Mouse (Mus musculus): ENCODE results near the gene Psma4. TPM values are rescaled to one million over a fixed set of nuclear protein-coding genes. Genes with fewer than 3 reads are reported as not detected.
A peak's percentile ranks its signal among the peaks of the same experiment; 100 is the strongest.
"Not testable (repeated sequence)": the region's sequence is repeated elsewhere in the genome, so short reads cannot be mapped to it uniquely, and the experiment has no call there.

Gene Psma4
- polyA plus RNA-seq, 1 experiment from 2014 or later, result 291 TPM

DNA sequence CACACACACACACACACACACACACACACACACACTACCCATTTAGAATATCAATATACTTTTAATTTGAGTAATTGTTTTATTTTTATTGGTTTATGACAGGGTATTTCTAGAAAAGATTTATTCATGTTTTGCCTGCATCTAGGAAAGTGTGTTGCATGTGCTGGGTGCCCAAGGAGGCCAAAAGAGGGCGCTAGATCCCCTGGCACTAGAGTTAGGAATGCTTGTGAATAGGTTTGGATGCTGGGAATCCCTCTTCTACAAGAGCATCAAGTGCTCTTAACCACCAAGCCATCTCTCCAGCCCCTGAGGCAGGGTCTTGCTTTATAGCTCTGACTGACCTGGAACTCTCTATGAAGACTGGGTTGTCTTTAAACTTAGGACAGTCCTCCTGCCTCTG lies 18.8 kb upstream of the Psma4 start:
- ATAC-seq, result no peak
- Histone ChIP-seq H3K36me3 (ENCODE audit: control insufficient read depth, insufficient read depth) (no peaks in the 10 kb centered on the region), H3K9me3 (ENCODE audit: control insufficient read depth, low read length) (no peaks in the 10 kb centered on the region), H3K4me1 (replicated peaks; ENCODE audit: control insufficient read depth, insufficient read depth, low read length) (no peaks in the 10 kb centered on the region), H3K27ac (ENCODE audit: low read length) (no peak overlapping the region), H3K4me2 (ENCODE audit: low read length) (no peak overlapping the region), H3K9ac (replicated peaks; ENCODE audit: low read depth, low read length) (no peak overlapping the region), H3K27me3 (replicated peaks; ENCODE audit: control insufficient read depth, insufficient read depth, low read length) (no peaks in the 10 kb centered on the region), H3K4me3 (replicated peaks; ENCODE audit: low read length) (no peak overlapping the region)
- 0% methylated on average over 1 of the region's 1 CpGs for WGBS

- Histone ChIP-seq H3K4me1 (replicated peaks; ENCODE audit: control insufficient read depth, insufficient read depth, low read length) (no peaks in the 10 kb centered on the region), H3K4me3 (replicated peaks; ENCODE audit: low read length) (no peak overlapping the region), H3K27ac (ENCODE audit: low read length) (no peak overlapping the region), H3K4me2 (ENCODE audit: low read length) (no peak overlapping the region), H3K27me3 (replicated peaks; ENCODE audit: control insufficient read depth, insufficient read depth, low read length) (no peaks in the 10 kb centered on the region), H3K9me3 (ENCODE audit: control insufficient read depth, low read length) (no peaks in the 10 kb centered on the region), H3K36me3 (ENCODE audit: control insufficient read depth, insufficient read depth) (no peaks in the 10 kb centered on the region), H3K9ac (replicated peaks; ENCODE audit: low read depth, low read length) (no peak overlapping the region)
- ATAC-seq, result no peak
- WGBS, result 73% methylated on average over 2 of the region's 2 CpGs
These were observed 18.2 kb upstream of the Psma4 start for GRCm38 (mm10) chr9:54932379-54932778.

DNA sequence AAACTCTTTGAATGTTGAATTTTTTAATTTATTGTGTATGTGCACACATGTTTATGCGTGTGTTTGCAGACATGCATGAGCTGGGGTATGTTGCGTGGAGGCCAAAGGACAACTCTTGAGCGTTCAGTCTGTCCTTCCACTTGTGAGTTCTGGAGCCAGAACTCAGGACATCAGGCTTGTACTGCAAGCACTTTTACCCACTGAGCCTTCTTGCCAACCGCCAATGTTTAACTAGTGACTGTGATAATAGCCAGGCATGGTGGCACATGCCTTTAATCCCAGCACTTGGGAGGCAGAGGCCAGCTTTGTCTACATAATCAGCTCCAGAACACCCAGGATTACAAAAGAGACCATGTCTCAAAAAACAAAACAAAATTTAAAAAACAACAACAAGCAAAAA lies 8.5 kb upstream of the Psma4 start:
- Histone ChIP-seq H3K9me3 (ENCODE audit: control insufficient read depth, low read length) (no peaks in the 10 kb centered on the region), H3K4me1 (replicated peaks; ENCODE audit: control insufficient read depth, insufficient read depth, low read length) (no peaks in the 10 kb centered on the region; the same call in 1 of the 2 replicates), H3K27ac (ENCODE audit: low read length) (no peak overlapping the region), H3K4me3 (replicated peaks; ENCODE audit: low read length) (no peak overlapping the region), H3K4me2 (ENCODE audit: low read length) (no peak overlapping the region), H3K36me3 (ENCODE audit: control insufficient read depth, insufficient read depth) (no peaks in the 10 kb centered on the region), H3K9ac (replicated peaks; ENCODE audit: low read depth, low read length) (no peak overlapping the region), H3K27me3 (replicated peaks; ENCODE audit: control insufficient read depth, insufficient read depth, low read length) (no peaks in the 10 kb centered on the region)
- WGBS, result 93% methylated on average over 4 of the region's 4 CpGs
- no peak for ATAC-seq

DNA sequence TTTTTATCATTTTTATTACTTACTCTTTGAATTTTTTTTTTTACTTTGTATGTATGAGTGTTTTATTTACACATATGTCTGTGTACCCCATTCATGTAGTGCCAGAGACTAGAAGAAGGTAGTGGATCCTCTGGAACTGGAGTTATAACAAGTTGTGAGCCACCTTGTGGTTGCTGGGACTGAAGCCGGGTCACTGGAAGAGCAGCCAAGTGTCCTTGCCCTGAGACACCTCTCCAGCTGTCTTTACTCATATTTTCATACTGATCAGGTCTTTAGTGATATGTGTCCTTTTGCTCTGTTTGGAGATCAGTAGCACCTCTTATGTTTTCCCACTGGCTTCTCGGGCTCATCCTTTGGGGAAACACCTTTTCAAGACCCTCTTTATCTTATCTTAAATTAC lies 6.1 kb upstream of the Psma4 start:
- H3K4me3 ChIP-seq (replicated peaks; ENCODE audit: low read length), result no peak overlapping the region
- no peak overlapping the region for H3K9ac ChIP-seq (replicated peaks; ENCODE audit: low read depth, low read length)
- ATAC-seq, result no peak
- H3K27ac ChIP-seq (ENCODE audit: low read length), result no peak overlapping the region
- H3K27me3 ChIP-seq (replicated peaks; ENCODE audit: control insufficient read depth, insufficient read depth, low read length), result no peaks in the 10 kb centered on the region
- H3K36me3 ChIP-seq (ENCODE audit: control insufficient read depth, insufficient read depth), result no peaks in the 10 kb centered on the region
- H3K9me3 ChIP-seq (ENCODE audit: control insufficient read depth, low read length), result no peaks in the 10 kb centered on the region
- H3K4me1 ChIP-seq (replicated peaks; ENCODE audit: control insufficient read depth, insufficient read depth, low read length), result no peaks in the 10 kb centered on the region; the same call in 1 of the 2 replicates
- 75% methylated on average over 2 of the region's 2 CpGs for WGBS
- H3K4me2 ChIP-seq (ENCODE audit: low read length), result no peak overlapping the region

GRCm38 (mm10) chr9:54946256-54946655 lies 4.3 kb upstream of the Psma4 start:
- Histone ChIP-seq H3K4me1 (replicated peaks; ENCODE audit: control insufficient read depth, insufficient read depth, low read length) (peaks cover 2% of the 10 kb centered on the region), H3K9ac (replicated peaks; ENCODE audit: low read depth, low read length) (no peak overlapping the region), H3K36me3 (ENCODE audit: control insufficient read depth, insufficient read depth) (no peaks in the 10 kb centered on the region), H3K4me2 (ENCODE audit: low read length) (peak overlapping the region; percentile 4; the same call in 1 of the 2 replicates), H3K27me3 (replicated peaks; ENCODE audit: control insufficient read depth, insufficient read depth, low read length) (no peaks in the 10 kb centered on the region), H3K9me3 (ENCODE audit: control insufficient read depth, low read length) (no peaks in the 10 kb centered on the region), H3K27ac (ENCODE audit: low read length) (no peak overlapping the region), H3K4me3 (replicated peaks; ENCODE audit: low read length) (no peak overlapping the region)
- no peak for ATAC-seq
- 58% methylated on average over 16 of the region's 16 CpGs for WGBS

DNA sequence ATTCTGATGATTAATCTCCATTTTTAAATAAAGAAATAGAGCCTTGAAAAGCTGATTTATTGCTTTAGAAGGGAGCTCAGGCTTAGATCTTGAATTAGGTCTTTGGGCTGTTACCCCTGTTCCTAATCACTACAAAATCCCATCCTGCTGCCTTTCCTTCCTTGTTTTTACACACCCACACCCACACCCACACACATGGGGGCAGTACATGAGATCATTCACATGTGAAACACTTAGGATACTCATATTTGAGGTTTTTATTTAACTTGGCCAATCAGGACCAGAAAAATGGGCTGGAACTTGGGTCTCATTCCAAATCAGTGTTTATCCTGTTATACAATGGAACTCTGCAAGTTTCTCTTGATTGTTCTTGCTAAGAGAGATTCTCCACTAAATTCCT lies 1.1 kb upstream of the Psma4 start:
- no peak for ATAC-seq
- Histone ChIP-seq H3K4me3 (replicated peaks; ENCODE audit: low read length) (no peak overlapping the region), H3K36me3 (ENCODE audit: control insufficient read depth, insufficient read depth) (peaks cover 5% of the 10 kb centered on the region), H3K27ac (ENCODE audit: low read length) (no peak overlapping the region), H3K27me3 (replicated peaks; ENCODE audit: control insufficient read depth, insufficient read depth, low read length) (no peaks in the 10 kb centered on the region), H3K9ac (replicated peaks; ENCODE audit: low read depth, low read length) (no peak overlapping the region), H3K9me3 (ENCODE audit: control insufficient read depth, low read length) (no peaks in the 10 kb centered on the region), H3K4me1 (replicated peaks; ENCODE audit: control insufficient read depth, insufficient read depth, low read length) (peaks cover 21% of the 10 kb centered on the region), H3K4me2 (ENCODE audit: low read length) (no peak overlapping the region)

- Histone ChIP-seq H3K27ac (ENCODE audit: low read length) (peak overlapping the region; percentile 92), H3K4me1 (replicated peaks; ENCODE audit: control insufficient read depth, insufficient read depth, low read length) (peaks cover 21% of the 10 kb centered on the region), H3K4me2 (ENCODE audit: low read length) (peak overlapping the region; percentile 60), H3K9ac (replicated peaks; ENCODE audit: low read depth, low read length) (peak overlapping the region; percentile 93), H3K4me3 (replicated peaks; ENCODE audit: low read length) (peak overlapping the region; percentile 96)
- ATAC-seq, result 0 out of 2 replicates have a peak, but pooled peaks have one; percentile 15
- not testable (repeated sequence) for H3K36me3 ChIP-seq (ENCODE audit: control insufficient read depth, insufficient read depth); H3K9me3 ChIP-seq (ENCODE audit: control insufficient read depth, low read length); H3K27me3 ChIP-seq (replicated peaks; ENCODE audit: control insufficient read depth, insufficient read depth, low read length)
- 44% methylated on average over 8 of the region's 8 CpGs for WGBS
These were observed 428 bp upstream of the Psma4 start for GRCm38 (mm10) chr9:54950162-54950561.

- ATAC-seq, result no peak
- no peaks in the 10 kb centered on the region for H3K4me1 ChIP-seq (replicated peaks; ENCODE audit: control insufficient read depth, insufficient read depth, low read length)
- H3K27me3 ChIP-seq (replicated peaks; ENCODE audit: control insufficient read depth, insufficient read depth, low read length), result no peaks in the 10 kb centered on the region
- H3K27ac ChIP-seq (ENCODE audit: low read length), result no peak overlapping the region
- peaks cover 21% of the 10 kb centered on the region for H3K36me3 ChIP-seq (ENCODE audit: control insufficient read depth, insufficient read depth)
- no peak overlapping the region for H3K4me2 ChIP-seq (ENCODE audit: low read length)
- H3K9me3 ChIP-seq (ENCODE audit: control insufficient read depth, low read length), result no peaks in the 10 kb centered on the region
- WGBS, result 93% methylated on average over 4 of the region's 4 CpGs
- no peak overlapping the region for H3K4me3 ChIP-seq (replicated peaks; ENCODE audit: low read length)
- no peak overlapping the region for H3K9ac ChIP-seq (replicated peaks; ENCODE audit: low read depth, low read length)
These were observed 10.5 kb downstream of the Psma4 start for GRCm38 (mm10) chr9:54961059-54961458.

DNA sequence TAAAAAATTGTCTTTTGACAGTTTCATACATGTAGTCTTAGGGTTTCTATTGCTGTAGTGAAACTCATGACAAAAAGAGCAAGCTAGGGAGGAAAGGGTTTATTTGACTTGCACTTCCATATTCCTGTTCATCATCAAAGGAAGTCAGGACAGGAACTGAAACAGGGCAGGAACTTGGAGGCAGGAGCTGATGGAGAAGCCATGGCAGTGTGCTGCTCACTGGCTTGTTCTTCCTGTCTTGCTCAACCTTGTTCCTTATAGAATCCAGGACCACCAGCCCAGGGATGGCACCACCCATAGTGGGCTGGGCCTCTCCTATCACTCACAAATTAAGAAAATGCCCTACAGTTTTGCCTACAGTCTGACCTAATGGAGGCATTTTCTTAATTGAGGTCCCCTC lies 13.1 kb downstream of the Psma4 start:
- no peak overlapping the region for H3K9ac ChIP-seq (replicated peaks; ENCODE audit: low read depth, low read length)
- peaks cover 6% of the 10 kb centered on the region for H3K36me3 ChIP-seq (ENCODE audit: control insufficient read depth, insufficient read depth)
- no peaks in the 10 kb centered on the region for H3K9me3 ChIP-seq (ENCODE audit: control insufficient read depth, low read length)
- no peak overlapping the region for H3K4me3 ChIP-seq (replicated peaks; ENCODE audit: low read length)
- ATAC-seq, result no peak
- no peaks in the 10 kb centered on the region for H3K4me1 ChIP-seq (replicated peaks; ENCODE audit: control insufficient read depth, insufficient read depth, low read length)
- H3K27ac ChIP-seq (ENCODE audit: low read length), result no peak overlapping the region
- H3K27me3 ChIP-seq (replicated peaks; ENCODE audit: control insufficient read depth, insufficient read depth, low read length), result no peaks in the 10 kb centered on the region
- no peak overlapping the region for H3K4me2 ChIP-seq (ENCODE audit: low read length)

DNA sequence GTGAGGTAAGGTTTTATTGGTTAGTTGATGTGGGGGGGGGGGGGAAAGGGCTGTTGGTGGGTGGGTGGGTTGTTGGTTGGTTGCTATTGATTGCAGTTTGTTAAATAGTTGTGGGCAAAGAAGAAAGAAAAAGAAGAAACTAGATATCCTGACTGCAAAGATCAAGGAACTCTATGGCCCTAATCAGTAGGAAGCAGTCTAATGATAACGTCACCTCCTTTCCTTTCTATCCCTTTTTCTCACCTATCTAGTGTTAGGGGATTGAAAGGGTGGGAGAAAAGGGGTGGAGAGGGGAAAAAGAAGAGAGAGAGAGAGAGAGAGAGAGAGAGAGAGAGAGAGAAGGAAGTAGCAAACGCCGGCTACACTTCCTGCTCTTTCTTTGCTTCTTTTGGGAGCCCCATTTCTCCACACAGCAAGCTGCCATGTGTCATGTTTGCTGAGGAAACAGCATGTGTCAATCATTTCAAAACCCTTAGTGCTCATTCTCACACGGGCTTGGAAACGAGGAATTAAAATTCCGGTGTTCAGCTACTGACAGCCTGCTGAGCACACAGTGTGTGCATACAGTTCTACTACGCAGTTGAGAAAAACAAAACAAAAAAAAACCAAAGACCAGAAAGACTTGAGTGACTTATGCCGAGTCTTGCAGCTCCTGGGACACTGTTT lies 19.5 kb downstream of the Psma4 start:
- ATAC-seq, result no peak
- Histone ChIP-seq H3K9ac (replicated peaks; ENCODE audit: low read depth, low read length) (no peak overlapping the region), H3K4me3 (replicated peaks; ENCODE audit: low read length) (no peak overlapping the region), H3K36me3 (ENCODE audit: control insufficient read depth, insufficient read depth) (no peaks in the 10 kb centered on the region), H3K27me3 (replicated peaks; ENCODE audit: control insufficient read depth, insufficient read depth, low read length) (no peaks in the 10 kb centered on the region), H3K27ac (ENCODE audit: low read length) (no peak overlapping the region), H3K4me2 (ENCODE audit: low read length) (no peak overlapping the region), H3K9me3 (ENCODE audit: control insufficient read depth, low read length) (no peaks in the 10 kb centered on the region), H3K4me1 (replicated peaks; ENCODE audit: control insufficient read depth, insufficient read depth, low read length) (no peaks in the 10 kb centered on the region)
- WGBS, result 54% methylated on average over 8 of the region's 8 CpGs
